Mouse (Mus musculus) intestine, embryonic 16.5 days (tissue): ENCODE data around the gene Kirrel3. TPM values are rescaled to one million over a fixed set of nuclear protein-coding genes. Genes with fewer than 3 reads are reported as not detected.

Source experiments
- ATAC-seq: fragments of 200-750 bp; cut with Nextera tagmentation; 2 replicates; pipeline ENCODE4 v1.8.0; 2017; ENCODE audit warnings: moderate TSS enrichment, moderate library complexity
- H3K27ac ChIP-seq: fragments of 300-500 bp; sonication (generic); 2 replicates; pipeline ENCODE4 v1.5.1; 2014; ENCODE audit warnings: mild to moderate bottlenecking, low read length
- H3K27me3 ChIP-seq: fragments of 300-500 bp; sonication (generic); replicated peaks from 2 replicates; pipeline ENCODE4 v1.6.1; 2014; ENCODE audit warnings: low read length, control low read depth, mixed read lengths; ENCODE audit not compliant: control insufficient read depth, insufficient read depth
- H3K36me3 ChIP-seq: fragments of 300-500 bp; sonication (generic); 2 replicates; pipeline ENCODE4 v1.6.1; 2014; ENCODE audit warnings: low read length, control low read depth; ENCODE audit not compliant: control insufficient read depth, insufficient read depth
- H3K4me1 ChIP-seq: fragments of 300-500 bp; sonication (generic); 2 replicates; pipeline ENCODE4 v1.6.1; 2014; ENCODE audit warnings: low read length, control low read depth, mixed read lengths; ENCODE audit not compliant: control insufficient read depth, insufficient read depth
- H3K4me2 ChIP-seq: fragments of 300-500 bp; sonication (generic); 2 replicates; pipeline ENCODE4 v1.6.1; 2014; ENCODE audit warnings: low read depth, low read length, control low read depth
- H3K4me3 ChIP-seq: fragments of 300-500 bp; sonication (generic); 2 replicates; pipeline ENCODE4 v1.5.1; 2014; ENCODE audit warnings: mild to moderate bottlenecking, low read length
- H3K9ac ChIP-seq: fragments of 300-500 bp; sonication (generic); 2 replicates; pipeline ENCODE4 v1.6.1; 2014; ENCODE audit warnings: low read depth, low read length
- H3K9me3 ChIP-seq: fragments of 300-500 bp; sonication (generic); 2 replicates; pipeline ENCODE4 v1.6.1; 2016; ENCODE audit warnings: low read length, control low read depth; ENCODE audit not compliant: control insufficient read depth
- WGBS: fragments of 180-500 bp; shearing (Covaris S2); extraction: QIAGEN DNeasy Blood & Tissue Kit; methylation state at CpG from one replicate; pipeline ENCODE4 v1.1.7; 2014; 5-methylcytosine and 5-hydroxymethylcytosine counted together
- polyA plus RNA-seq: library from polyadenylated mRNA; unstranded; fragments of >200 nt; fragmentation: Nextera tagmentation; extraction: Ambion mirVana; gene quantifications from 2 replicates; pipeline ENCODE4 v1.2.1, GENCODE M21; 2015

The Kirrel3 gene
- polyA plus RNA-seq, 1 experiment from 2014 or later: 1.7 TPM

GRCm38 (mm10) chr9:34754523-34755097, 268.9 kb downstream of the Kirrel3 start:
- Histone ChIP-seq H3K4me1 (peaks cover 6% of the 10 kb centered on the region; the same call in 1 of the 2 replicates), H3K9me3 (no peaks in the 10 kb centered on the region), H3K27me3 (no peaks in the 10 kb centered on the region), H3K36me3 (no peaks in the 10 kb centered on the region), H3K4me2 (no peak overlapping the region), H3K27ac (no peak overlapping the region), H3K4me3 (no peak overlapping the region), H3K9ac (no peak overlapping the region)
- ATAC-seq: no peak
- WGBS: 76% methylated on average over 6 of the region's 6 CpGs

- Histone ChIP-seq H3K27ac (no peak overlapping the region), H3K9ac (no peak overlapping the region), H3K4me1 (0 out of 2 replicates have a peak, but pooled peaks cover 2% of the 10 kb centered on the region), H3K27me3 (no peaks in the 10 kb centered on the region), H3K4me3 (no peak overlapping the region), H3K4me2 (no peak overlapping the region), H3K36me3 (no peaks in the 10 kb centered on the region), H3K9me3 (no peaks in the 10 kb centered on the region)
- WGBS: 85% methylated on average over 7 of the region's 7 CpGs
- ATAC-seq: no peak
Measured at GRCm38 (mm10) chr9:34756055-34756454, 270.4 kb downstream of the Kirrel3 start.

- no peak overlapping the region for H3K27ac ChIP-seq
- H3K36me3 ChIP-seq: no peaks in the 10 kb centered on the region
- no peaks in the 10 kb centered on the region for H3K27me3 ChIP-seq
- H3K4me2 ChIP-seq: no peak overlapping the region
- H3K9ac ChIP-seq: no peak overlapping the region
- H3K4me1 ChIP-seq: no peaks in the 10 kb centered on the region
- no peak overlapping the region for H3K4me3 ChIP-seq
- ATAC-seq: no peak
- 49% methylated on average over 5 of the region's 5 CpGs for WGBS
- H3K9me3 ChIP-seq: no peaks in the 10 kb centered on the region
Measured at GRCm38 (mm10) chr9:34758925-34759324, 273.2 kb downstream of the Kirrel3 start.

- H3K27me3 ChIP-seq: no peaks in the 10 kb centered on the region
- no peaks in the 10 kb centered on the region for H3K9me3 ChIP-seq
- no peak overlapping the region for H3K9ac ChIP-seq
- H3K4me2 ChIP-seq: no peak overlapping the region
- H3K27ac ChIP-seq: no peak overlapping the region
- no peaks in the 10 kb centered on the region for H3K4me1 ChIP-seq
- no peak for ATAC-seq
- no peak overlapping the region for H3K4me3 ChIP-seq
- no peaks in the 10 kb centered on the region for H3K36me3 ChIP-seq
- WGBS: 71% methylated on average over 3 of the region's 3 CpGs
Measured at GRCm38 (mm10) chr9:34760521-34760920, 274.8 kb downstream of the Kirrel3 start.

GRCm38 (mm10) chr9:34766792-34767623, 281.3 kb downstream of the Kirrel3 start:
- no peak overlapping the region for H3K4me2 ChIP-seq
- no peak overlapping the region for H3K27ac ChIP-seq
- no peaks in the 10 kb centered on the region for H3K27me3 ChIP-seq
- no peaks in the 10 kb centered on the region for H3K9me3 ChIP-seq
- no peak overlapping the region for H3K9ac ChIP-seq
- no peak for ATAC-seq
- no peak overlapping the region for H3K4me3 ChIP-seq
- no peaks in the 10 kb centered on the region for H3K4me1 ChIP-seq
- H3K36me3 ChIP-seq: no peaks in the 10 kb centered on the region
- WGBS: 66% methylated on average over 7 of the region's 7 CpGs

- Histone ChIP-seq H3K27me3 (no peaks in the 10 kb centered on the region), H3K9ac (no peak overlapping the region), H3K4me3 (no peak overlapping the region), H3K27ac (no peak overlapping the region), H3K36me3 (no peaks in the 10 kb centered on the region), H3K4me2 (no peak overlapping the region), H3K4me1 (no peaks in the 10 kb centered on the region), H3K9me3 (no peaks in the 10 kb centered on the region)
- ATAC-seq: no peak
- 89% methylated on average over 2 of the region's 2 CpGs for WGBS
Measured at GRCm38 (mm10) chr9:34768961-34769360, 283.3 kb downstream of the Kirrel3 start.

GRCm38 (mm10) chr9:34770951-34771350, 285.3 kb downstream of the Kirrel3 start:
- H3K27ac ChIP-seq: no peak overlapping the region
- H3K4me3 ChIP-seq: no peak overlapping the region
- 96% methylated on average over 4 of the region's 4 CpGs for WGBS
- H3K27me3 ChIP-seq: no peaks in the 10 kb centered on the region
- H3K4me1 ChIP-seq: no peaks in the 10 kb centered on the region
- no peak for ATAC-seq
- H3K4me2 ChIP-seq: no peak overlapping the region
- no peak overlapping the region for H3K9ac ChIP-seq
- H3K36me3 ChIP-seq: no peaks in the 10 kb centered on the region
- no peaks in the 10 kb centered on the region for H3K9me3 ChIP-seq

- no peak overlapping the region for H3K4me2 ChIP-seq
- H3K36me3 ChIP-seq: no peaks in the 10 kb centered on the region
- no peak overlapping the region for H3K4me3 ChIP-seq
- no peaks in the 10 kb centered on the region for H3K9me3 ChIP-seq
- no peaks in the 10 kb centered on the region for H3K27me3 ChIP-seq
- no peak overlapping the region for H3K27ac ChIP-seq
- H3K4me1 ChIP-seq: no peaks in the 10 kb centered on the region
- H3K9ac ChIP-seq: no peak overlapping the region
- ATAC-seq: no peak
Measured at GRCm38 (mm10) chr9:34771401-34771800, 285.7 kb downstream of the Kirrel3 start.

- Histone ChIP-seq H3K4me1 (no peaks in the 10 kb centered on the region), H3K36me3 (no peaks in the 10 kb centered on the region), H3K27ac (no peak overlapping the region), H3K9me3 (no peaks in the 10 kb centered on the region), H3K27me3 (no peaks in the 10 kb centered on the region), H3K9ac (no peak overlapping the region), H3K4me3 (no peak overlapping the region), H3K4me2 (no peak overlapping the region)
- ATAC-seq: no peak
- 88% methylated on average over 9 of the region's 9 CpGs for WGBS
Measured at GRCm38 (mm10) chr9:34772022-34772437, 286.3 kb downstream of the Kirrel3 start.
